Mouse (Mus musculus) heart, adult 2 months (tissue): ENCODE data around the gene Agr2. TPM values are rescaled to one million over a fixed set of nuclear protein-coding genes. Genes with fewer than 3 reads are reported as not detected.

ENCODE experiments used
- DNase-seq, 2 experiments: peaks; one replicate each; pipeline ENCODE4 v3.0.0; 2021
- H3K27ac ChIP-seq: fragments of 200-600 bp; 2 replicates; pipeline ENCODE4 v1.8.1; 2022
- H3K27me3 ChIP-seq: fragments of 200-500 bp; 2 replicates; pipeline ENCODE4 v1.6.1; 2012; ENCODE audit warnings: mild to moderate bottlenecking, low read length, inconsistent platforms, mixed read lengths; ENCODE audit not compliant: control insufficient read depth, insufficient read depth
- H3K36me3 ChIP-seq: fragments of 200-500 bp; 2 replicates; pipeline ENCODE4 v1.6.1; 2012; ENCODE audit warnings: low read length, inconsistent platforms; ENCODE audit not compliant: control insufficient read depth, insufficient read depth
- H3K4me1 ChIP-seq: fragments of 200-500 bp; 2 replicates; pipeline ENCODE4 v1.6.1; 2011; ENCODE audit warnings: low read length; ENCODE audit not compliant: control insufficient read depth, insufficient read depth
- H3K4me3 ChIP-seq: fragments of 200-600 bp; 2 replicates; pipeline ENCODE4 v1.8.1; 2022
- H3K79me2 ChIP-seq: fragments of 200-500 bp; replicated peaks from 2 replicates; pipeline ENCODE4 v1.6.1; 2012; ENCODE audit warnings: mild to moderate bottlenecking, inconsistent platforms, low read length, moderate library complexity, mixed read lengths; ENCODE audit not compliant: control insufficient read depth, insufficient read depth
- H3K9ac ChIP-seq: fragments of 200-500 bp; 2 replicates; pipeline ENCODE4 v1.6.1; 2012; ENCODE audit warnings: low read depth, mild to moderate bottlenecking, control low read depth, inconsistent platforms, low read length, mixed read lengths
- CTCF ChIP-seq: fragments of 200-600 bp; IDR thresholded peaks from 2 replicates; pipeline ENCODE4 v1.8.1; 2022; ENCODE audit warnings: antibody characterized with exemption, mild to moderate bottlenecking, moderate library complexity
- EP300 ChIP-seq: fragments of 200-500 bp; IDR thresholded peaks from 2 replicates; pipeline ENCODE4 v1.6.1; 2011; ENCODE audit warnings: low read depth, low read length, control low read depth; ENCODE audit not compliant: insufficient read depth
- POLR2A ChIP-seq: fragments of 200-500 bp; IDR thresholded peaks from 2 replicates; pipeline ENCODE4 v1.6.1; 2011; ENCODE audit warnings: mild to moderate bottlenecking, low read depth, low read length, control low read depth; ENCODE audit not compliant: insufficient read depth
- WGBS: fragments of 180-500 bp; shearing (Covaris S2); methylation state at CpG from one replicate; pipeline ENCODE4 v1.1.7; 2018; 5-methylcytosine and 5-hydroxymethylcytosine counted together
- intact Hi-C: fragments of 180-260 bp; cut with DNase I; formaldehyde crosslinking; loops from one replicate; pipeline ENCODE4 v1.15.1; 2025
- polyA plus RNA-seq: library from polyadenylated mRNA; depleted of rRNA; stranded (reverse); fragments of >200 nt; gene quantifications from 2 replicates; pipeline ENCODE4 v1.2.3, GENCODE M21; 2012; rRNA removed
- total RNA-seq, 2 experiments: library from RNA; stranded (reverse); gene quantifications; 2 replicates each; pipeline ENCODE4 v1.2.3; 2021

The Agr2 gene
- total and polyA plus RNA-seq, 3 experiments, result 2.5 TPM; not detected in 2

DNA sequence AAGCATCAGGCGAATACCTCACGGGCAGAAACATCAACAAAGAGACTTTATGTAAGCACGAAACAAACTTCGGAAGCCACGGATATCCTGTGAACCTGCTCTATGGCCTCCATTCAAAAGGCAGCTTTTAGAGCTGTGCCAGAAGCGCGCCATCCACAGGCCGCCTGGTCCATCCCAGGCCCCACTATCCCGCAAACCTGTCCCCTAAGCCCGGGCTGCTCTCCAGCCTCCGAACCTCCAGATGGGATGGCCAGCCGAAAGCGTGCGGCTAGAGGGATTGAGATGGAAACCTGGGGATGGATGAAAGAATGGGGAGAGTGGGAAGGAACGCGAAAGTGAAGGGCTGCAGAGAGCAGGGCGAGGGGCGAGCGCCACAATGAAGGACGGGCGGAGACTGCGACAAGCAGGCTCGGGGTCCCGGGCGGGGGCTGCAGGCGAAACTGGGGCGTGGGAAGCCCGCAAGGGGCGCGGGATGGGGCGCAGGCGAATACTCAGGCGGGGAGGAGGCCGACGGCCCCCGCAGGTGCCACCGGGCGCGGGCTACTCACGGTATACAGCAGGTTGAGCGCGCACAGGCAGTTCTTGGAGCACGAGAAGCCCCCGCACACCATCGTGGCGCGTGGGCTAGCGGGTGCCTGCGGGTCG lies 49.1 kb downstream of the Agr2 start:
- peak; percentile 75 to 80 for DNase-seq
- intact Hi-C loops, result loop anchor here (5.0 to 10.0 kb wide), 4 partner anchors 45 to 507 kb away; partner anchors contain the start of genes Ahr, Ankmy2, Bzw2 and D630036H23Rik

DNA sequence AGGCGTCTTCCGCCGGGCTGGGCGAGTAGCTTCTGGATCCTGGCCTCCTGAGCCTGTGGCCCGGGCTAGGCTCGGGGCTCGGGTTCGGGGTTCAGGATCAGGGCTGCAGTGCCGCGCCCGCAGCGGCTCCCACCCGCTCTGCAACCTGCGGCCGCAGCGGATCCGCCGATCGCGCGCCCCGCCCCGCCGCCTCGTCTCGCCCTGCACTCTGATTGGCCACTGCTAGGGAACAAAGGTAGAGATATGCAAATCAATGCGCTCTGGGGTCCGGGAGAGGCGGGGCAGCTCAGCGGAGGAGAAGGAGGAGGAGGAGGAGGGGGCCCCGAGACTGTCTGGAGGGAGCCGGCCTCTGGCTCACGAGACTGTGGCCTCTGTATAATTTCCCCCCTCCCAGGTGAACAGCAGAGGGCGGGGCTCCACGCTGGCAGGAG lies 49.7 kb downstream of the Agr2 start, which contains the start of gene Tspan13:
Gene Tspan13 (minus strand): TSS at position 153 of the 431 bp plus-strand sequence.
- Histone ChIP-seq H3K79me2 (no peaks in the 10 kb centered on the region), H3K36me3 (peaks cover 2% of the 10 kb centered on the region; the same call in 1 of the 2 replicates), H3K27me3 (no peaks in the 10 kb centered on the region), H3K27ac (peak within 1 kb of the TSS; percentile 93), H3K4me3 (peak within 1 kb of the TSS; percentile 97), H3K4me1 (no peaks in the 10 kb centered on the region), H3K9ac (peak within 1 kb of the TSS; percentile 86)
- TF ChIP-seq CTCF (peak; percentile 42), EP300 (0 out of 2 replicates have a peak, but pooled peaks have one; percentile 7), POLR2A (peak; percentile 78)
- intact Hi-C loops, result loop anchor here (5.0 to 10.0 kb wide), 4 partner anchors 45 to 508 kb away; partner anchors contain the start of genes Ahr, Ankmy2, Bzw2 and D630036H23Rik
- peak; percentile 88 to 93 for DNase-seq
- WGBS, result under 1% methylated on average over 34 of the region's 35 CpGs

More for the DNA sequence above, 49.1 kb downstream of the Agr2 start:
- Histone ChIP-seq H3K4me3 (peak overlapping the region; percentile 97), H3K9ac (peak overlapping the region; percentile 86), H3K4me1 (no peaks in the 10 kb centered on the region), H3K36me3 (peaks cover 2% of the 10 kb centered on the region; the same call in 1 of the 2 replicates), H3K27me3 (no peaks in the 10 kb centered on the region), H3K27ac (peak overlapping the region; percentile 93), H3K79me2 (no peaks in the 10 kb centered on the region)
- 1% methylated on average over 50 of the region's 50 CpGs for WGBS
- TF ChIP-seq CTCF (peak; percentile 69), EP300 (peak; percentile 83; the same call in 1 of the 2 replicates), POLR2A (peak; percentile 80)

DNA sequence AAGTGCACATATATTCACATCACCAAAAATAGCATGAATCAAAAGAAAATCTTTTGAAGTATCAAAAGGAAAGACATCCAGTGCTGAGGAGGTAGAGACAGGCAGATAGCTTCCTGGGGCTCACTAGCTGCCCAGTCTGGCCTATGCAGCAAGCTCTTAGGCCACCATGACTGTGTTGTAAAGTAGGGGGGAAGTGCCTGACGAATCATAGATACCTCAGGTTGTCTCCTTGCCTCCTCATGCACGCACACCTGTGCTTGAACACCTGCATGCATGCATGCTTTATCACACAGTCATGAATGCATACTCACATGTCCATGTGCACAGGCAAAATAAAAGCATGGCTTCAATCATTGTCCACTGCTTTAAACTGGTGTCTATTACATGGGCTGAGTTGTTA lies 52.0 kb downstream of the Agr2 start:
- no peak for DNase-seq
- Histone ChIP-seq H3K27me3 (no peaks in the 10 kb centered on the region), H3K4me3 (no peak overlapping the region), H3K4me1 (no peaks in the 10 kb centered on the region), H3K27ac (no peak overlapping the region), H3K79me2 (no peaks in the 10 kb centered on the region), H3K36me3 (no peaks in the 10 kb centered on the region), H3K9ac (no peak overlapping the region)
- intact Hi-C loops, result loop anchor here (5.0 to 10.0 kb wide), 4 partner anchors 47 to 510 kb away; partner anchors contain the start of genes Ahr, Ankmy2, Bzw2 and D630036H23Rik
- 82% methylated on average over 2 of the region's 2 CpGs for WGBS
- TF ChIP-seq CTCF (no peak), EP300 (no peak), POLR2A (no peak)

DNA sequence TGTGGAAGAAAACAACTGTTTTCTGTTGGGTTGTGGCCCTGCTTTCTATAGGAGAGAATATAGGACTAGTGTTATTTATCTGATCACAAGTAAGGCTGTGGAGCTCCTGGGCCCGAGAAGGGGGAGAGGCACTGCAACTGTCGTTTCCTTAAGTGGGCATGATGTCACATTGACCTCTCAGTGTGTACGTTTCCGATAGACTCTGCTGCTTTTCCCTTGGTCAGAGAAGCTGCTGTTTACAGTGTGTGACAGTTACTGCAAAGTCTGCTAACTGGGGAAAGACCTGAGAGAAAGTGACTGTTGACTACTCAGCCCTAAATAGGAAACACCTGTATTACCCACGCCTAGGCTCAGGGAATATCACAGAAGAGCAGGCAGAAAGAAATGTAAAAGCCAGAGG lies 53.5 kb downstream of the Agr2 start:
- no peaks in the 10 kb centered on the region for H3K27me3 ChIP-seq
- intact Hi-C loops, result loop anchor here (10.0 kb wide), 2 partner anchors 339 to 511 kb away; partner anchors contain the start of genes Ahr, D630036H23Rik and Ispd
- no peaks in the 10 kb centered on the region for H3K79me2 ChIP-seq
- TF ChIP-seq EP300, result no peak
- TF ChIP-seq CTCF, result no peak
- no peak for TF ChIP-seq POLR2A
- H3K36me3 ChIP-seq, result no peaks in the 10 kb centered on the region
- DNase-seq, result no peak
- whole genome bisulfite sequencing, result 22% methylated on average over 5 of the region's 5 CpGs
- H3K4me1 ChIP-seq, result no peaks in the 10 kb centered on the region
- no peak overlapping the region for H3K27ac ChIP-seq
- H3K9ac ChIP-seq, result no peak overlapping the region
- no peak overlapping the region for H3K4me3 ChIP-seq

- H3K4me3 ChIP-seq, result no peak overlapping the region
- H3K79me2 ChIP-seq, result no peaks in the 10 kb centered on the region
- no peak overlapping the region for H3K27ac ChIP-seq
- 86% methylated on average over 2 of the region's 2 CpGs for WGBS
- no peak overlapping the region for H3K9ac ChIP-seq
- no peaks in the 10 kb centered on the region for H3K36me3 ChIP-seq
- no peaks in the 10 kb centered on the region for H3K4me1 ChIP-seq
- no peak for DNase-seq
- TF ChIP-seq EP300 (no peak), POLR2A (no peak), CTCF (no peak)
- intact Hi-C loops, result loop anchor here (10.0 kb wide), 2 partner anchors 337 to 513 kb away; partner anchors contain the start of genes Ahr, D630036H23Rik and Ispd
- H3K27me3 ChIP-seq, result no peaks in the 10 kb centered on the region
Measured at GRCm38 (mm10) chr12:36047593-36047992, 54.9 kb downstream of the Agr2 start.

GRCm38 (mm10) chr12:36050276-36050675 lies 57.6 kb downstream of the Agr2 start:
- no peak overlapping the region for H3K9ac ChIP-seq
- H3K27me3 ChIP-seq, result no peaks in the 10 kb centered on the region
- WGBS, result 90% methylated on average over 1 of the region's 1 CpGs
- DNase-seq, result no peak
- intact Hi-C loops, result no loop called here
- no peak overlapping the region for H3K4me3 ChIP-seq
- no peaks in the 10 kb centered on the region for H3K79me2 ChIP-seq
- H3K36me3 ChIP-seq, result no peaks in the 10 kb centered on the region
- H3K4me1 ChIP-seq, result no peaks in the 10 kb centered on the region
- no peak overlapping the region for H3K27ac ChIP-seq
- TF ChIP-seq EP300 (no peak), POLR2A (no peak), CTCF (no peak)

Other genes starting within 250 kb of the Agr2 start
- not detected for gene Agr3, start 67.3 kb upstream of the Agr2 start, total RNA-seq
- 0.37 TPM in 1 of 2 replicates, not detected in the other for gene Agr3, start 67.3 kb upstream of the Agr2 start, polyA plus RNA-seq
- 10 to 100 TPM; 41.2 to 47.2 TPM for gene Tspan13, start 49.6 kb downstream of the Agr2 start, total RNA-seq
- 61.1 and 73.0 TPM in 2 replicates for gene Tspan13, start 49.6 kb downstream of the Agr2 start, polyA plus RNA-seq
- gene Ankmy2, start 164.2 kb downstream of the Agr2 start, total RNA-seq, result 10 to 100 TPM; 13.3 to 15.5 TPM
- gene Ankmy2, start 164.2 kb downstream of the Agr2 start, polyA plus RNA-seq, result 7.0 and 12.4 TPM in 2 replicates
- 100 to 1,000 TPM; 175 to 199 TPM for gene Bzw2, start 165.2 kb downstream of the Agr2 start, total RNA-seq
- 67.3 and 128 TPM in 2 replicates for gene Bzw2, start 165.2 kb downstream of the Agr2 start, polyA plus RNA-seq